Mouse (Mus musculus) gastrocnemius, adult 8-10 months (tissue): ENCODE results near the gene Mapk14. TPM values are rescaled to one million over a fixed set of nuclear protein-coding genes. Genes with fewer than 3 reads are reported as not detected.

Experiments
- DNase-seq, 2 experiments: peaks; one replicate each; pipeline ENCODE4 v3.0.0; 2022; ENCODE audit warnings: low spot score in 2 of 2
- total RNA-seq, 4 experiments: library from RNA; stranded (reverse); gene quantifications; 2 replicates each; pipeline ENCODE4 v1.2.4; 2022

The Mapk14 gene
- total RNA-seq, 4 experiments from 2014 or later = 107 to 121 (median 113) TPM

DNA sequence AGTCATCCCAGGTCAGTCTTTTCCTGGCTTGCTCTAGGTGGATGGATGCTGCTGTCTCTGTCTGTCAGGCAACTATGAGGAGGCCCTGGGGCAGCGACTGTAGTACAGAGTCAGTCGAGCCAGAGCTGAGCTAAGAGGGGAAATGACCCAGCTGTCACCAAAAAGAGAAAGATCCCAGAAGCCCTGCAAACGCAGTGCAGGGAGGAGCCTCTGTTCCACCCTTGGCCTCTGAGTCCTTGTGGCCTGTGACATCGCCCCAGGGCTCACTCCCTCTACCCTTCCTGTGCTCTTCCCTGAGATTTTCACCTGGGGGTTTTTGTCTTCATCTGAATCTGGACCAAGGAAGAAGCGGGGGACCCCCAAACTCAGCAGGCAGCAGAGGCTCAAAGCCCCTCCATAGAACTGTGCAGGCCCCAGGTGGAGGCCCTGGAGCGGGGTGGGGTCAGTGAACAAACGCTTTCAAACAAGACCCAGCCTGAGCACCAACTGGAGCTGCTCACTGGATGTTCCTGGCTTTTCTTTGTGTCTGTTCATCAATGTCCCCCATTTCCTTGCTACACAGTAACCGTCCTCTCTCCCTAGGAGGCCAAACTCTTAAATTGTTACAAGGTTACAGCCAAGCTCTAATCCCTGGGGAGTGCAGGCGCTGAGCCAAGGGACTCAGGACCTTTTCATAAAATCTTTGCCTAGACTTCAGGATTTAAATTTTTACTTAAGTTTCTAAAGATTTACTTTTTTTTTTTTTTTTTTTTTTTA is 90.3 kb downstream of the Mapk14 start:
- DNase-seq = no peak

GRCm38 (mm10) chr17:28785036-28785435 is 93.9 kb downstream of the Mapk14 start:
- no peak for DNase-seq

DNA sequence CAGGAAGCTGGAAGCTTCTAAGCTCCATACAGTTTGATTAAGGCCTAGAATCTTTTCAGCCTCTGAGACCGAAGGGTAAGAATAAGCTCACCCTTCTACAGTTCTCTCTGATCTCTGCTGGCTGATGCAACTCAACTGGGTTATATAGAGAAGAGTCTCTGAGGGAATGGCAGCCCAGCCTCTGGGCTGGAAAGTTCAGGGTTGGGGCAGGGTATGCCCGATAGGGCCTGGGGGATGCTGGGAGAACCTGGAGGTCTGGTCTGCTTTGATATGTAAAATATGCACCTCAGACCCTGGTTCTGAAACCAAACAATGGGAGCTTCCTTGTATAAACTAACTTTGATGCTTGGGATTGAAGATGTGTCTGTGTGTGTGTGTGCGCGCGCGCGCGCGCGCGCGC is 96.4 kb downstream of the Mapk14 start:
- DNase-seq = no peak

- DNase-seq = no peak
Observed at GRCm38 (mm10) chr17:28797031-28797430, 105.9 kb downstream of the Mapk14 start.

Other genes starting within 250 kb of the Mapk14 start
- 100 to 1,000 TPM in 1 of 4 experiments, 10 to 100 TPM in 3; 39.2 to 148 (median 53.2) TPM for gene Fkbp5, start 173.8 kb upstream of the Mapk14 start, total RNA-seq
- gene Armc12, start 160.5 kb upstream of the Mapk14 start, total RNA-seq = not detected
- not detected for gene Clpsl2, start 141.9 kb upstream of the Mapk14 start, total RNA-seq
- not detected for gene Clps, start 130.6 kb upstream of the Mapk14 start, total RNA-seq
- not detected for gene Lhfpl5, start 115.7 kb upstream of the Mapk14 start, total RNA-seq
- gene Srpk1, start 68.6 kb upstream of the Mapk14 start, total RNA-seq = 10 to 100 TPM; 23.1 to 29.4 (median 26.6) TPM
- under 1 TPM in 3 of 4 experiments, not detected in 1; 0.10 to 0.63 (median 0.46) TPM for gene Slc26a8, start 1.1 kb upstream of the Mapk14 start, total RNA-seq
- gene AC170998.1, start 34.8 kb downstream of the Mapk14 start, total RNA-seq = 1 to 10 TPM in 1 of 4 experiments, under 1 TPM in 1, not detected in 2; 0.86 to 1.7 TPM
- gene Mapk13, start 78.0 kb downstream of the Mapk14 start, total RNA-seq = under 1 TPM in 1 of 4 experiments, not detected in 3; 0.34 TPM
- gene Brpf3, start 109.8 kb downstream of the Mapk14 start, total RNA-seq = 10 to 100 TPM; 13.2 to 16.5 (median 16.3) TPM
- not detected for gene Pnpla1, start 167.1 kb downstream of the Mapk14 start, total RNA-seq
- gene 4930539E08Rik, start 224.0 kb downstream of the Mapk14 start, total RNA-seq = not detected